Mouse (Mus musculus) heart, postnatal 14 days (tissue): ENCODE measurements around the gene Mtmr3. TPM values are rescaled to one million over a fixed set of nuclear protein-coding genes. Genes with fewer than 3 reads are reported as not detected.
"Not testable (repeated sequence)": the region's sequence is repeated elsewhere in the genome, so short reads cannot be mapped to it uniquely, and the experiment has no call there.

Source experiments
- DNase-seq, 2 experiments: peaks; one replicate each; pipeline ENCODE4 v3.0.0; 2021 to 2022
- intact Hi-C: fragments of 180-260 bp; cut with DNase I; formaldehyde crosslinking; loops from one replicate; pipeline ENCODE4 v1.15.1; 2025
- total RNA-seq, 2 experiments: library from RNA; stranded (reverse); gene quantifications; 2 replicates each; pipeline ENCODE4 v1.2.3; 2021

Mtmr3 gene
- total RNA-seq, 2 experiments from 2014 or later: 48.7 to 50.7 TPM

- intact Hi-C loops: no loop called here
- no peak for DNase-seq
Measured at GRCm38 (mm10) chr11:4604441-4604840, 9.8 kb upstream of the Mtmr3 start.

DNA sequence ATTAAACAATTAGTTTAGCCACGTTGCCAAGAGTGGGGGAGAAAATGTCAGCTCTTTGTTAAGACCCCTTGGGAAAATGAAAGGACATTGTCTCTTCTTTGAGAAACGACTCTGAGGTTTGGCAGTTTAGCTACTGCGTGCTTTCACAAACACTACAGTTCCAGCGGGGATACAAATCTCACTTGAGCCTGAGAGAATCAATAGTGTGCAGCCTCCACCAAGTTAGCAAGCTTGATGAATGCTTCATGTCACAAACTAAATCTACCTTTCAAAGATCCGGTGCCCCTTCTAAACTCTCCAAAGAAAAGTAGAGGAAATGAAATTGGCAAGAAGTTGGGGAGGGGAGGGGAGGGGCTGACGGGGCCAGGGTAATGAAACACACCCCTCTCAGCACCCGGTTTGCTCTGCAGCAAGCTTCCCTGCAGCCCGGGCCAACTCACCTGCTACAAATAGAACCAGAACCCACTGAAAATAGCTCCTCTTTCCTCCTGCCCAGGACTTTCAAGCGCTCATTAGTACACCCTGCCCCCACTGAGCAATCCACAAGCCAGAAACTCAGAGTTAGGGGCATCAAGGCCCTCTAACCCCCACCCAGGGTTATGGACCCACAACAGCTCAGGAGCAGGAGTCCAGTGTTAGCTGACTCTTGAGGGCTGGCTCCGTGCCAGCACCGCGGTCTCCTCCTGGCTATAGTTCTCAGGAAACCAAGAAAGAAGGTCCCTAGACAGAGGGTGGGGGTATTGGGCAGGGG, 8.2 kb upstream of the Mtmr3 start:
- DNase-seq: peak; percentile 39 to 49

DNA sequence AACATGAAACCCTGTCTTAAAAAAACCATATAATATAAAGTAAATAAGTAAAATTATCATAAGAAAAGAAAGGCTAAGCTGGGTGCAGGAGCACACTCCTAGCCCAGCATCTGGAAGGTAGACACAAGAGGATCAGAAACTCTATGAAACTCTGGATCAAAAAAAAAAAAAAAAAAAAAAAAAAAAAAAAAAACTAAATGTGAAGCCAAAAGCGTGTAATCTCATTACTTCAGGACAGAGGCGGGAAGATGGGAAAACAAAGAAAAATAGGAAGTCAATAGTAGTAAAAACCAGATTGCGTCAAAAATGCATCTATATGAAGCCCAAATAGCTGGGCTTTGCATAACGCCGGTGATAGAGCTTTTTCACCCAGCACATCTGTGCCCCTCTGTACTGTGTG, 7.2 kb upstream of the Mtmr3 start:
- intact Hi-C loops: no loop called here
- DNase-seq: no peak

More for the DNA sequence above, 8.2 kb upstream of the Mtmr3 start:
- intact Hi-C loops: no loop called here

DNA sequence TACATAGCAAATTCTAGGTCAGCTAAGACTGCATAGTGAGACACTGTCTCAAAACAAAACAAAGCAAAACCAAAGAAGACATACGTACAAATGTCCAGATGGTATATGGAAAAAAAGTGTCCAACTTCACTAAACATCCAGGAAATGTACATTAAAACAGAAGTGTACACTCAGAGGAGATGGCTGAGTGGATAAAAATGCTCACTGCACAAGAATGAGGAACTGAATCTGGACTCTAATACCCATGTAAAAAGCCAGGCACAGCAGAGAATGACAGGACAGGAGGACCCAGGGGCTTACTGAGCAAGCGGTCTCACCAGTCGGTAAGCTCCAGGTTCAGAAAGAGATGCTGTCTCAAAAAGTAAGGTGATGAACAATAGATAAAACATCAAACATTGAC, 5.3 kb upstream of the Mtmr3 start:
- intact Hi-C loops: no loop called here
- no peak for DNase-seq

- DNase-seq: no peak
Measured at GRCm38 (mm10) chr11:4598411-4598810, 3.7 kb upstream of the Mtmr3 start.

GRCm38 (mm10) chr11:4593849-4594607, 635 bp downstream of the Mtmr3 start:
- intact Hi-C loops: loop anchor here (5.0 kb wide), 2 partner anchors 42 to 43 kb away; partner anchors contain the start of gene Ascc2
- DNase-seq: peak in 1 of 2 experiments; percentile 49

More at GRCm38 (mm10) chr11:4598411-4598810, 3.7 kb upstream of the Mtmr3 start:
- intact Hi-C loops: no loop called here

- no peak for DNase-seq
- intact Hi-C loops: loop anchor here (5.0 kb wide), 2 partner anchors 41 to 44 kb away; partner anchors contain the start of gene Ascc2
Measured at GRCm38 (mm10) chr11:4593491-4593848, 1.2 kb downstream of the Mtmr3 start.

- no peak for DNase-seq
- intact Hi-C loops: loop anchor here (5.0 kb wide), 2 partner anchors 40 to 45 kb away; partner anchors contain the start of gene Ascc2
Measured at GRCm38 (mm10) chr11:4591811-4592210, 2.9 kb downstream of the Mtmr3 start.

GRCm38 (mm10) chr11:4578682-4579081, 16.0 kb downstream of the Mtmr3 start:
- intact Hi-C loops: no loop called here
- peak; percentile 56 to 65 for DNase-seq

DNA sequence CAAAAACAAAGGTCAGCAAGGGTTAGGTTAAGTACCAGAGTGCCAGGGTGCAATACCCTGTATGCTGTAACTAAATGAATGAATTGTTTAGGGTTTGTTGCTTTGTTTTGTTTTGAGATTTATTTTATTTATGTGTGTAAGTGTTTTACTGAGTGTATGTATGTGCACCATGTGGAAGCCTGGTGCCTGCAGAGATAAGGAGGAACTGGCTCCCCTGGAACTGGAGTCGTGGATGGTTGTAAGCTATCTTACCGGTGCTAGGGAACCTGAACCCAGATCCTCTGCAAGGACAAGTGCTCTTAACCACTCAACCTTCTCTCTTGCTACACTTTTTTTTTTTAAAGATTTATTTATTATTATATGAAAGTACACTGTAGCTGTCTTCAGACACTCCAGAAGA, 17.6 kb downstream of the Mtmr3 start:
- intact Hi-C loops: no loop called here
- no peak for DNase-seq

GRCm38 (mm10) chr11:4576090-4576732, 18.5 kb downstream of the Mtmr3 start:
- intact Hi-C loops, DNase-seq: not testable (repeated sequence)

DNA sequence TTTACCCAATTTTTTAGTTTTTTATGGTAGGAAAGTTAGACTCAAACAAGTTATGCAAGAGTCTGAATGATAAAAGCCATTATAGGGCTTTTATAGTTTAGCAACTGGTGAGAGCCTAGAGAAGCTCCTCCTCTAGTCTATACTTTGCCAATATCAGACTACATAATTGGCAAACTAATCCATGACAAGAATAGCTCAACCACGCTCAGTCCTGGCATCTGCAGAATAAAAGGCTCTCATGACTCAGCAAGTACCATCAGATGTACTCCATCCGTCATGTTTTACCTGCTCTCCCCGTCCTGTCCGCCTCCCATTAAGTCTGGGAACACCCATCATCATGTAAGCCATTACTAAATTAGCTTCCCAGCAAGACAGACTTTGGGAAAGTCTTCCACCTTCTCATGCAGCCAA, 23.2 kb downstream of the Mtmr3 start:
- no peak for DNase-seq
- intact Hi-C loops: no loop called here

GRCm38 (mm10) chr11:4566333-4566732, 28.3 kb downstream of the Mtmr3 start:
- DNase-seq: no peak
- intact Hi-C loops: no loop called here

DNA sequence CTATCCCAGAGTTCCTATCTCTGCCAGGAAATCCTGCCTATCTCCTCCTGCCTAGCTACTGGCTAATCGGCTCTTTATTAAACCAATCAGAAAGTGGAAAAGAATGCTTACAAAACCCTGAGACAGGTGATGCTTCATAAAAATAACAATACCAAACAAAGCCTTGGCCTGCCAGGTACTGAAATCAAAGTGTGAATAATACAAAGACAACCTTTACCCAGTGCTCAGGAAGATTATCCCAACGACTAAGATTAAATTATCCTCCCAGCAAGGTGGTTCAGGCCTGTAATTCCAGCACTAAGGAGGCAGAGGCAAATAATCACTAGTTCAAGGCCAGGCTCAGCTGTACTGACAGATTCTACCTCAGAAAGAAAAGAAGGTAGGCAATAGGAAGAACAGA, 29.1 kb downstream of the Mtmr3 start:
- intact Hi-C loops: no loop called here
- no peak for DNase-seq

DNA sequence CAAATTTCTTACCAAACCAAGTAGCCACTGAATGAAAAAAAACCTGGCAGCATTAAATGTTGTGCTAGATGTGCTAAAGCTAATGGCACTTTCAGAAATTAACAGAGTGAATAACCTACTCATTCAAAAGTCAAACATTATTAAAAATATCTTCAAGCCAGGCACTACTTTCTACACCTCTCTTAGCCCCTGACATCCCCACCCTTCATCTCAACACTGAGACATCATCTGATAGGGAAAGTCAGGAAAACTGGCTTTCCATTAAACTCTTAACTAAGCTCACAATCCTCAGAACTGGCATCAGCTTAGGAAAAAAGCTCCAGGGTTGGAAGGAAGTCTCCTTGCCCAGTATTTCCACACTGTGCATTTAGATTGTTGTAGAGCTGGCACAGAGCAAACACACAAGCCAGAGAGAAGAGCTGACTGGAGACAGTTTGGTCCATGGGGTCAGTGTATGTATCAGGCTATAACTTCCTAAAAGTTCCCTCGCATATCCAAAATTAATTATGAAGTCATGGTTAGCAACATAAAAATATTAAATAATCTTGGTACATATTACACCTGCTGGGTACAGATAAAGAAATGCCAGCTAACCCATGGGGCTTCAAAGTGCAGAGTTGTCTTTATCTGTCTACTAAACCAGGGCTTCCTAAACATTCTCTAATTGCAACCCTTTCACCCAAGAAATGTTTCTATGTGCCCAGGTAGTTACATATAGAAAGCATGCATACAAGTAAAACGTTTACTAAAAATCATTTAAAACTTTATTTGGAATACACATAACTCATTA, 41.2 kb downstream of the Mtmr3 start:
- no peak for DNase-seq
- intact Hi-C loops: loop anchor here (5.0 kb wide), 1 partner anchor 39 kb away; the partner anchor contains the start of gene Mtmr3

GRCm38 (mm10) chr11:4547569-4547968, 47.1 kb downstream of the Mtmr3 start:
- DNase-seq: no peak
- intact Hi-C loops: no loop called here

DNA sequence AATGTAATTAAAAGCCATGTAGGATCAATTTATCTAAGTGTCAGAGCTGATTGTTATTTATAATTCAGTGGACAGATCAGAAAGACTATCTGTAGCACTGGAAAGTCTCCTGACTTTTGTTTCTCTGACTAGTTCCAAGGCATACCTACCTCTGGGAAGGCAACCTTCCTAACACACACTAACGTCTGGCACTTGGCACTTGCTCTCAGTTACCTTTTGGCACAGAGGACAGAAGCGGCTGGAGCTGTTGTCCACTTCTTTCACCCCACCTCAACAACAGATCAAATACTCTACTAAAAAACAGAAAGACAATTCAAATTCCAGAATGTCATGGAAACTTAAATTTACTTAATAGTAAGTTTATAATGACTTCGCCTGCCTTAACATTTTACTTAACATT, 48.7 kb downstream of the Mtmr3 start:
- no peak for DNase-seq
- intact Hi-C loops: no loop called here

DNA sequence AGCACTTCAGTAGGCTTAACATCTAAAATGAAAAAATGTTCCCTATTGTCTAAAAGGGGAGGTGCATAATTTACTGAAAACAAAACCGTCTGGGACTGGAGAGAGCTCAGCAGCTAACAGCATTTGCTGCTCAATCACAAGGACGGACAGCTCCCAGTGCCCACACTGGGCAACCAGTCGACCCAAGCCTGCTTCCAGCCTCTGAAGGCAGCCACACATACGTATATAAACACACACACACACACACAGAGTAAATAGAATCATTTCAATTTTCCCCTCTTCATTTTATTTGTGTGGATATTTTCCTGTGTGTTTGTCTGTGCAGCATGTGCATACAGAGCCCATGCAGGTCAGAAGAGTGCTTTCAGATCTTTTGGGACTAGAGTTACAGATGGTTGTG, 49.3 kb downstream of the Mtmr3 start:
- no peak for DNase-seq
- intact Hi-C loops: no loop called here

DNA sequence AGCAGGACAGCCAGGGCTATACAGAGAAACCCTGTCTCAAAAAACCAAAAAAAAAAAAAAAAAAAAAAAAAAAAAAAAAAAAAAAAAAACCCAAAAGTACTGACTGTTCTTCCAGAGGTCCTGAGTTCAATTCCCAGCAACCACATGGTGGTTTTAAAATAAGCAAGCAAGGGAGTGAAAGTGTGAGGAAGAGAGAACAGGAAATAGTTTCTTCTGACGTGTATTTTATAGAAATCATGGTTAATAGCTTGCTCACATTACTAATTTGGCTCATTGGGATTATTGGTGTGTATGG, 50.1 kb downstream of the Mtmr3 start:
- intact Hi-C loops, DNase-seq: not testable (repeated sequence)
